Mouse (Mus musculus): ENCODE data around the gene Gabpb2. TPM values are rescaled to one million over a fixed set of nuclear protein-coding genes. Genes with fewer than 3 reads are reported as not detected.
"Not testable (repeated sequence)": the region's sequence is repeated elsewhere in the genome, so short reads cannot be mapped to it uniquely, and the experiment has no call there.

Gabpb2 gene
- total RNA-seq, 2 experiments from 2014 or later: 7.6 to 8.5 TPM

DNA sequence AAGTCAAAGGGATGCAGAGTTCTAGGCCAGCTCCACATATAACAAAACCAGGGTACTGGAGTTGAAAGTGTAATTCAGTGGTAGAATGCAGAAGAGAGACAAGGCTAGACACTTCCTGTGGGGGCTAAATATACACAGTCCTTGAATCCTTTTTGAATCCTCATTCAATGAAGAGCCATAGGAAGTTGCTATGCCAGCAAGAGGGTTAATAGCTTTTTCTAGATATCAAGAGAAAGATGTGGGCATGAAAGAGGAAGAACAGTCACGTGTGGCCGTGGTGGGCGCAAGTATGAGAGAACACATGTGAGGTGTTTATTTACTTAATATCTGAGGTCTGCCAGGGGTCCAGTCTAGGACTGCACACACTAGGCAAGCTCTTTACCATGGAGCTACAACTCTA is 81.4 kb downstream of the Gabpb2 start:
- DNase-seq (ENCODE audit: extremely low spot score in 1 of 2, low spot score in 2 of 2): no peak
- intact Hi-C loops (cut with DNase I): no loop called here

DNA sequence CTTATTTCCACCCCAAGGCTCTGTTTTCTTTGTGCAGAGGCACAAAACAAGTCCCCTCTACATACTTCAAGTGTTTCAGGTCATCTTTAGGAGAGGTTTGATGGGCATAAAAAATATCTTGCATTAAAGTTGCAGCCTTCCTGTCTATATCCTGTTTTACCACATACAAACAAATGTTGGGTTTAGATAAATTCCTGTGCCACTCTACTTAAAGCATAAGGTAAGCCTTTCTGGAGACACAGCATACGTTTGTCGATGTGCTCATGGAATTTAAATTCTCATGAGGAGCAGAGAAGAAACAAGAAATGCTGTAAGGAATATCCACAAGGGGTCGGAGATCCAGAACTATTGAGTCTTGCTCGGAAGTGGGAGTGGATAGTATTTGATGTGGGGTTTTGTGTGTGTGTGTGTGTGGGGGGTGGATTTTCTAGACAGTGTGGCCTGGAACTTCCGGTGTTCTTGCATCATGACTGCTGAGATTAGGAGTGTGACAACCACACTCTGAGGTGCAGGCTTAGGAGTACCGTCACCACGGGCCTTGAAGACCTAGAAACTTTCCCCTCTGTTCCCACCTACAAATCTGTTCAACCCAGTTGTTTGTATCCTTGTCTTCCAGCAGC is 82.2 kb downstream of the Gabpb2 start:
- intact Hi-C loops (cut with DNase I): no loop called here

DNA sequence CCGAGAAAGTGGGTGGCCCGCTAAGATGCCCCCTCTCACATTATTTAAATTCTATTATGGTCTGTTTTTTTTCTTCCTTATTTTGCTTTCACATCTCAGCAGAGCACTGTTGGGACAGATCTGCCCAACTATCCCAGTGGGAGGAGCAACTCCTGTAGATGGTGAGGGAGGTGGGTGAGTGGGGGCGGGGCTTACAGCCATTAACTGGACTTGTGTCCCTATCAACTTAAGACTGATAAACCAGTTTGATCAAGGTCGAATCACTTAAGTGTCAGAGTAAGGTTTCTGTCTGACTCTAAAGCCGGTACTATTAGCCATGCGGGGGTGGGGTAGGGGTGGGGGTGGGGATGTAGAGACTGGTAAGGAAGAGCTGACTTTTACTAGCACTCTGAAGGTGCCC is 82.7 kb downstream of the Gabpb2 start:
- intact Hi-C loops (cut with DNase I): no loop called here
- peak; percentile 41 to 78 for DNase-seq (ENCODE audit: extremely low spot score in 1 of 2, low spot score in 2 of 2)

More for the DNA sequence above, 82.2 kb downstream of the Gabpb2 start:
- no peak for DNase-seq (ENCODE audit: extremely low spot score in 1 of 2, low spot score in 2 of 2)

DNA sequence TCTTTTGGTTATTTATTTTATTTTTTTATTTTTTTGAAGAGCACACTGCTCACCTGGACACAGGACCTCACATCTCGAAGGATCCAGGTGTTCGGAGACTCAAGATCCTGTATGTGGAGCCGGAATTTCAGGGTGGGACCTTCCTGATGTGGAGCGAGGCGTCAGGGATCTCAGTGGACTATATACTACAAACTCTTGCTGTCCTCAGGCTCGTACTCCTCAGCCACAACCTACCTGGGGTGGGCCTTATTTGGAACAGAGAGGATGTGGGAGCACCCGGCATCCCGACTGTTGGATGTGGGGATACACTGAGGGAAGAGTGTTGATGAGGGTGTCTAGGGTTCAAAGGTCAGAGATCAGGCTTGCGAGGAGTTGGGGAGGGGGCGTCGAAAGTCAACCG is 83.6 kb downstream of the Gabpb2 start:
- intact Hi-C loops (cut with DNase I); DNase-seq (ENCODE audit: extremely low spot score in 1 of 2, low spot score in 2 of 2): not testable (repeated sequence)

DNA sequence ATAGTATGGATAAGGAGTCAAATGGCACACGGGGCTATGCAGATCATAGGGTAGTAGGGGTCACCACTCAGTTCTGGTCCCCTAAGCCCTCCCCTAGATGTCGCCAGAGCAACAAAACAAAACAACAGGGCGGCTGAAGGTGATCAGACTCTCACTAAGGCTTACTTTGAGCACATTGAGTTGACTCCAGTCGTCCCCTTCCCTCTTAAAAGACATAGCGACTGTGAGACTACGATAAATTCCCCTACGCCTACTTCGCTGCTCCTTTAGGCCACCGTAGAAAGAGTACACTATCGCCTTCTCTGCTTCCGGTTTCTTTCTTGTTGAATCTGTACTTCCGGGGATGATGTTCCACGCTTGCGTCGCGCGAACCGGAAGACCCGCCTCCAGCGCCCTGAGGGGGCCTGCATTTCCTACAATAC is 84.0 kb downstream of the Gabpb2 start, which contains the start of the genes Scnm1 and Lysmd1:
Gene Scnm1, minus strand, starts transcription at position 332 of the 422 bp plus-strand sequence.
Gene Lysmd1, plus strand, starts transcription at position 409 of the 422 bp plus-strand sequence.
- intact Hi-C loops (cut with DNase I): no loop called here
- DNase-seq (ENCODE audit: extremely low spot score in 1 of 2, low spot score in 2 of 2): peak; percentile 91 to 92

DNA sequence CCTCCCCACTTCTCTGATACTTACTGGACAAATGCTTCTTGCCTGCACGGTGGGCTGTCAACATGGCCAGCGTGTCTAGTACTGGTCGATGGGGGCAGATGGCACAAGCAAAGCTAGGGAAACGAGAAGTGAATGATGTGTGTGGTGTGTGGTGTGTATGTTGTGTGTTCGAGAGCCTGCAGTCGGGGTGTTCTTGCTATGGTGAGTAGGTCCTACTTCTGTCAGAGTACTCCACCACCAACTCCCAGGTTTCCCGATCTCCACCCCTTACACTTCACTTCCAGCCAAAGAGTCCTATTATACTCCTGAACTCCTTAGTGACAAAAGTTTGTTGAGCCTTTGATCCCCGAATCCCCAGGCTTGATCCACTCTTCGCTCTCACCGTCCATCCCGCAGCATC is 84.5 kb downstream of the Gabpb2 start:
- intact Hi-C loops (cut with DNase I): no loop called here
- no peak for DNase-seq (ENCODE audit: extremely low spot score in 1 of 2, low spot score in 2 of 2)

DNA sequence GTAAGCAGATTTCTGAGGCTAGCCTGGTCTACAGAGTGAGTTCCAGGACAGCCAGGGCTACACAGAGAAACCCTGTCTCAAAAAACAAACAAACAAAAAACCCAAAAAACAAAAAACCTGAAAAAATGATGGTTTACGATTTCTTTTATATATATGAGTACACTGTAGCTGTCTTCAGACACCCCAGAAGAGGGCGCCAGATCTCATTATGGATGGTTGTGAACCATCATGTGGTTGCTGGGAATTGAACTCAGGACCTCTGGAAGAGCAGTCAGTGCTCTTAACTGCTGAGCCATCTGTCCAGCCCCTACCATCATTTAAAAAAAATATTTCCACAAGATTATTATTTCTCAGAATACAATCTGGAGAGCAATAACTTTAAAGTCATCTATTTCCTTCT is 85.3 kb downstream of the Gabpb2 start:
- intact Hi-C loops (cut with DNase I); DNase-seq (ENCODE audit: extremely low spot score in 1 of 2, low spot score in 2 of 2): not testable (repeated sequence)

Small RNAs within 50 kb of the gene (microRNA-seq; reads per million reads assigned to microRNA genes)
- gene Mir8099-1: not detected

Other genes starting within 250 kb of the Gabpb2 start
- 10 to 100 TPM; 47.9 to 49.7 TPM for gene Pi4kb, start 243.2 kb downstream of the Gabpb2 start, total RNA-seq (2021)
- 10 to 100 TPM; 20.8 to 21.8 TPM for gene Zfp687, start 202.5 kb downstream of the Gabpb2 start, total RNA-seq (2021)
- 100 to 1,000 TPM; 155 to 167 TPM for gene Psmd4, start 175.3 kb downstream of the Gabpb2 start, total RNA-seq (2021)
- gene Pip5k1a, start 111.0 kb downstream of the Gabpb2 start, total RNA-seq (2021): 10 to 100 TPM; 27.8 to 29.2 TPM
- gene Vps72, start 106.9 kb downstream of the Gabpb2 start, total RNA-seq (2021): 10 to 100 TPM; 41.6 to 43.7 TPM
- gene Tmod4, start 93.4 kb downstream of the Gabpb2 start, total RNA-seq (2021): under 1 TPM; 0.81 to 0.83 TPM
- 10 to 100 TPM; 30.5 to 36.6 TPM for gene Scnm1, start 83.9 kb downstream of the Gabpb2 start, total RNA-seq (2021)
- gene Lysmd1, start 83.8 kb downstream of the Gabpb2 start, total RNA-seq (2021): 10 to 100 TPM; 23.2 to 23.5 TPM
- gene Tnfaip8l2, start 75.6 kb downstream of the Gabpb2 start, total RNA-seq (2021): 1 to 10 TPM; 2.7 to 2.8 TPM
- gene Sema6c, start 57.5 kb downstream of the Gabpb2 start, total RNA-seq (2021): 10 to 100 TPM; 60.5 to 73.6 TPM
- 10 to 100 TPM; 66.1 to 71.3 TPM for gene Cdc42se1, start 10.8 kb upstream of the Gabpb2 start, total RNA-seq (2021)
- gene Mllt11, start 14.3 kb upstream of the Gabpb2 start, total RNA-seq (2021): 100 to 1,000 TPM; 599 to 606 TPM
- gene Gm128, start 23.7 kb upstream of the Gabpb2 start, total RNA-seq (2021): not detected
- gene Bnipl, start 33.3 kb upstream of the Gabpb2 start, total RNA-seq (2021): under 1 TPM; 0.58 to 0.63 TPM
- gene Mindy1, start 63.4 kb upstream of the Gabpb2 start, total RNA-seq (2021): 10 to 100 TPM; 25.3 to 26.2 TPM
- gene Prune1, start 64.2 kb upstream of the Gabpb2 start, total RNA-seq (2021): 10 to 100 TPM; 44.3 to 46.4 TPM
- gene Anxa9, start 89.3 kb upstream of the Gabpb2 start, total RNA-seq (2021): under 1 TPM; 0.36 to 0.41 TPM
- gene Cers2, start 96.9 kb upstream of the Gabpb2 start, total RNA-seq (2021): 10 to 100 TPM; 39.2 to 40.3 TPM
- gene Setdb1, start 139.3 kb upstream of the Gabpb2 start, total RNA-seq (2021): 10 to 100 TPM; 46.8 to 47.2 TPM
- gene 4930558C23Rik, start 184.9 kb upstream of the Gabpb2 start, total RNA-seq (2021): not detected
- gene Arnt, start 216.5 kb upstream of the Gabpb2 start, total RNA-seq (2021): 10 to 100 TPM; 34.1 to 36.0 TPM